Mouse (Mus musculus) macrophage (primary cell): ENCODE results near the gene Nr1h2. TPM values are rescaled to one million over a fixed set of nuclear protein-coding genes. Genes with fewer than 3 reads are reported as not detected.

Experiments
- H3K27ac ChIP-seq: fragments of 350-480 bp; formaldehyde crosslinking; 2 replicates; pipeline ENCODE4 v1.9.0; 2021
- H3K36me3 ChIP-seq: fragments of 350-480 bp; formaldehyde crosslinking; 2 replicates; pipeline ENCODE4 v1.9.0; 2021; ENCODE audit errors: inconsistent target
- H3K4me3 ChIP-seq: fragments of 350-480 bp; formaldehyde crosslinking; 2 replicates; pipeline ENCODE4 v1.9.0; 2021; ENCODE audit errors: inconsistent target
- H3K79me2 ChIP-seq: fragments of 350-480 bp; formaldehyde crosslinking; 2 replicates; pipeline ENCODE4 v1.9.0; 2021; ENCODE audit errors: inconsistent target
- WGBS: methylation state at CpG from one replicate; pipeline ENCODE4 v1.1.7; 2026; ENCODE audit warnings: inconsistent platforms; ENCODE audit not compliant: missing documents; 5-methylcytosine and 5-hydroxymethylcytosine counted together
- polyA plus RNA-seq: library from polyadenylated mRNA; stranded (reverse); fragments of 250-400 nt; gene quantifications from 3 replicates; pipeline ENCODE4 v1.2.4, GENCODE M21; 2018; ENCODE audit warnings: inconsistent platforms
- total RNA-seq, 78 experiments: library from RNA; depleted of rRNA; stranded (reverse); fragments of 250-400 nt; gene quantifications; 1 replicate in 9 of 78; 2 replicates in 24 of 78; 3 replicates in 43 of 78; 4 replicates in 2 of 78; pipeline ENCODE4 v1.2.4; 2018; ENCODE audit warnings: inconsistent platforms in 56 of 78

Gene Nr1h2
- 100 to 1,000 TPM; 150 to 274 (median 199) TPM for total RNA-seq (2018; cell fraction: chromatin; rRNA removed)
- total RNA-seq (2018; cell fraction: cytosol; rRNA removed): 10 to 100 TPM; 48.8 to 88.2 (median 70.0) TPM
- 100 to 1,000 TPM in 25 of 26 experiments, 10 to 100 TPM in 1; 97.0 to 180 (median 139) TPM for total RNA-seq (2018; cell fraction: nucleus; rRNA removed)
- 55.3 to 86.2 TPM (median 57.8 TPM) in 3 replicates for polyA plus RNA-seq

- peaks cover 16% of the 10 kb centered on the region for H3K79me2 ChIP-seq
- peaks cover 22% of the 10 kb centered on the region for H3K36me3 ChIP-seq
- WGBS: under 1% methylated on average over 22 of the region's 22 CpGs
- H3K4me3 ChIP-seq: peak within 1 kb of the TSS; percentile 76
- H3K27ac ChIP-seq: peak within 1 kb of the TSS; percentile 81
Measured at GRCm38 (mm10) chr7:44553826-44554225, at the start of gene Nr1h2. TSS of gene Nr1h2 (minus strand) at chr7:44553951.

DNA sequence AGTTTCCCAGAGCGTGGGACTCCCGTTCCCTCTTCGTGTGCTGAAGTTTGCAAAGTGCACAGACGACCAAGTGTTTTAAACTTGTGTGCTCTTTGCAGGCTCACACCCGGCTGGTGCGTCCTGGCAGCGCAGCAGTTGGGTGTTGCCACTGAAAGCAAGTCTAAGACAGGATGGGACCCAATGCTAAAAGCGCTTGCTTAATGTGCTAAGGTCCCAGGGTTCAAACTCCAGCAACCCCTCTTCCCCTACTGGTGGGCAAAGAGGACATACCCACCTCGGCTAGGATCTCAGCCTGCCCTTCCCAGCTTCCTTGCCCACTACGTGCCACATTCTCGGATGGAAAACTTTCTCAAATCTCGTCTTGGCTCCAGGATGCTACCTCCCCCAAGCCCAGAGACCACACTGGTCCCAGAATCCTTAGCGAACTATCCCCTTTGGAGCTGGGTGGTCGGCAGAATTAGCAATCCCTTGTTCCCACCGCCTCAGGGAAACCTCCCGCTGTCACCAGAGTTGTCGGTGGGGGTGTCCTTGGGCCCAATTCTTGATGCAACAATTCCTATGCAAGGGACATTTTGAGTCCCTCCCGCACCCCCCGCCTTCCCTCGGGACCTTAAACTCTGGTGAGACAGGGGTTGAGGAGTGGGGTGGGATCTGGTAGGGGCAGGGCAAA is 49.6 kb upstream of the Nr1h2 start:
- 6% methylated on average over 20 of the region's 20 CpGs for WGBS
- no peak overlapping the region for H3K4me3 ChIP-seq
- H3K27ac ChIP-seq: no peak overlapping the region
- no peaks in the 10 kb centered on the region for H3K79me2 ChIP-seq
- H3K36me3 ChIP-seq: no peaks in the 10 kb centered on the region

DNA sequence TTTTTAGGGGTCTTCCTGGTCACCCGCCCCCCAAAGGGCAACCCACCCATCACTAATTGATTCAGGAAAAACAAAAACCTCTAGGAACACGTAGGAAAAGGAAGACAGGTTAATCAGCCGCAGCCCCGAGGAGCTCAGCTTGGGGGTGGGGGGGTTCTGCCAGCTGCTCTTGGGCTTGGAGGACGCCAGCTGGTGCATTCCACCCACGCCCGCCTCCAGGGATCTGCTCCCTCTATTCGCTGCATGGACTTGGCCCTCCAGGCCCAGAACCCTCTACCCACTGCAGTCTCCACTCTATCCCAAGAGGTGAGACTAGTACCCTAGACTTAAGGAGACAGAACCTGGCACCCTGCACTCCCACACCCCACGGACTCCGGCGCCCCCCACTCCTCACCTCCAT is 48.7 kb upstream of the Nr1h2 start:
- no peaks in the 10 kb centered on the region for H3K79me2 ChIP-seq
- H3K27ac ChIP-seq: no peak overlapping the region
- 12% methylated on average over 11 of the region's 11 CpGs for WGBS
- no peak overlapping the region for H3K4me3 ChIP-seq
- H3K36me3 ChIP-seq: no peaks in the 10 kb centered on the region

GRCm38 (mm10) chr7:44601646-44602045 is 47.9 kb upstream of the Nr1h2 start:
- Histone ChIP-seq H3K4me3 (no peak overlapping the region), H3K27ac (no peak overlapping the region), H3K36me3 (no peaks in the 10 kb centered on the region), H3K79me2 (no peaks in the 10 kb centered on the region)
- WGBS: 15% methylated on average over 19 of the region's 19 CpGs

DNA sequence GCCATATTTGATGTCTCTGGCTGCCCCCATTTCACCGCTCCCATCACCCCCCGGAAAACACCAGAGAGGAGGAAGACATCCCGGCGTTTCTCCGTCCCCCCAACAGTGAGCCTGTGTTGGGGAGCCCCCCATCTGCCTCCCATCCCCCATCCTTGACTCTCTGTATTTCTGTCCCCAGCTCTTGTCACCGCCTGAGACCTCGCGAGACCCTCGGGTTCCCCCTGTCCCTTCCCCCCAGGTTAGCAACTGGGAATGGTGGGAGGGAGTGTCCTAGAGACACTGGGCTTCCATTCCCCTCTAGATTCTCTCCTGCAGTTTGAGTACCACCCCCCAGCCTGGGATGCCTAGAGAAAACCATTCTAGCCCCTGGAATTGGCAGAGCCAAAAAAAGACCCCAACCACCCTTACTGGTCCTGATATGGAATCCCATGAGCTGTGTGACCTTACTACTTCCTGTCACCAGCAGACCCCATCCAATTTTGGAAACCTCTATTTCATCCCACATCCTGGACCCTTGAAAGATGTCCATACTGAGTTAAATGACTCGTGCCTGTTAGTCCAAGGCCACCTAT is 47.0 kb upstream of the Nr1h2 start:
- Histone ChIP-seq H3K4me3 (no peak overlapping the region), H3K36me3 (no peaks in the 10 kb centered on the region), H3K79me2 (no peaks in the 10 kb centered on the region), H3K27ac (no peak overlapping the region)
- WGBS: 75% methylated on average over 10 of the region's 10 CpGs

- Histone ChIP-seq H3K27ac (no peak overlapping the region), H3K36me3 (no peaks in the 10 kb centered on the region), H3K4me3 (no peak overlapping the region), H3K79me2 (no peaks in the 10 kb centered on the region)
- 76% methylated on average over 12 of the region's 12 CpGs for WGBS
Measured at GRCm38 (mm10) chr7:44598336-44598735, 44.6 kb upstream of the Nr1h2 start.

DNA sequence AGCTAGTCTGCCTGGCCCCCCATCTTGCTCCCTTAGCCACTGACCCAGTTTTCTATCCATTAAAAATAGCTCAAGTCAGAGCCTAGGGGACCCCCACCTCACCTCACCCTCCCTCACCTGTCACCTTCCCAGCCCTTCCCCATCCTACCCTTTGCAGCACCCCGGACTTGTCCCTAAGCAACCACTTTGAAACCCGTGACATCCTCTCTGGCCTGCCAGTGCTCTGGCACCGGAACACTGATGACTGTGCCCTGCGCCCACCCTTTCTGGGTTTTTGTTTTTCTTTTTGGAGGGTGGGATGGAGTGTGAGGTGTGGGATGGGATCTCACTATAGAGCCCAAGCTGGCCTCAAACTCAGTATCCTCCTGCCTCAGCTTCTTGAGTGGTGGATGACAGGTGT is 43.9 kb upstream of the Nr1h2 start:
- 92% methylated on average over 4 of the region's 4 CpGs for WGBS

DNA sequence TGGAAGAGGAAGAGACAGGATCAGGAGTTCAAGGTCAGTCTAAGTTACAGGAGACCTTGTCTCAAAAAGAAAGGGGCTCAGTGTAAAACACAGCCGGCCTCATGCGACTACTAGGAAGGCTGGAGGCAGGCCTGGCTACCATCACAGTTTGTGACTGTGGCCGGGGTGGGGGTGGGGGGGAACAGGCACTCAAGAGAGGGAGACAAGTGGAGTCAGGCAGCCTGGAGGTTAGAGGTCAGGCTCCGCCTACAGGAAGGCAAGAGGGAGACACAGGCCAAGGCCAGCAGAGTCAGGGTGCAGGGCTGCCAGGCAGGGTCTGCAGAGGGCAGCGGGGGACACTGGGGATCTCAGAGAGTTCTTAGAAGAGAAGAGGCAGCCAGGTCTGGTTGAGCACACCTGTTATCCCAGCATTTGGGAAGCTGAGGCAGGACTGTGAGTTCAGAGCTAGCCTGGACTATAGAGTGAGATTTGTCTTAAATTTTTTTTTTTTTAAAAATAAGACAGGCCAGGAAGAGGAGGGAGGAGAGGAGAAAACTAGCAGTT is 43.3 kb upstream of the Nr1h2 start:
- Histone ChIP-seq H3K36me3 (no peaks in the 10 kb centered on the region), H3K4me3 (no peak overlapping the region), H3K27ac (no peak overlapping the region), H3K79me2 (no peaks in the 10 kb centered on the region)
- 69% methylated on average over 5 of the region's 5 CpGs for WGBS

More for the DNA sequence above, 43.9 kb upstream of the Nr1h2 start:
- Histone ChIP-seq H3K27ac (no peak overlapping the region), H3K36me3 (no peaks in the 10 kb centered on the region), H3K4me3 (no peak overlapping the region), H3K79me2 (no peaks in the 10 kb centered on the region)

GRCm38 (mm10) chr7:44596051-44596450 is 42.3 kb upstream of the Nr1h2 start:
- Histone ChIP-seq H3K4me3 (no peak overlapping the region), H3K27ac (no peak overlapping the region), H3K79me2 (no peaks in the 10 kb centered on the region), H3K36me3 (no peaks in the 10 kb centered on the region)
- whole genome bisulfite sequencing: 88% methylated on average over 3 of the region's 6 CpGs

GRCm38 (mm10) chr7:44595131-44595561 is 41.4 kb upstream of the Nr1h2 start:
- WGBS: 93% methylated on average over 20 of the region's 20 CpGs
- H3K4me3 ChIP-seq: no peak overlapping the region

GRCm38 (mm10) chr7:44594291-44594690 is 40.5 kb upstream of the Nr1h2 start:
- WGBS: 75% methylated on average over 6 of the region's 6 CpGs
- H3K36me3 ChIP-seq: no peaks in the 10 kb centered on the region
- H3K79me2 ChIP-seq: no peaks in the 10 kb centered on the region
- no peak overlapping the region for H3K4me3 ChIP-seq
- H3K27ac ChIP-seq: no peak overlapping the region

More at GRCm38 (mm10) chr7:44595131-44595561, 41.4 kb upstream of the Nr1h2 start:
- Histone ChIP-seq H3K36me3 (no peaks in the 10 kb centered on the region), H3K79me2 (no peaks in the 10 kb centered on the region), H3K27ac (no peak overlapping the region)

DNA sequence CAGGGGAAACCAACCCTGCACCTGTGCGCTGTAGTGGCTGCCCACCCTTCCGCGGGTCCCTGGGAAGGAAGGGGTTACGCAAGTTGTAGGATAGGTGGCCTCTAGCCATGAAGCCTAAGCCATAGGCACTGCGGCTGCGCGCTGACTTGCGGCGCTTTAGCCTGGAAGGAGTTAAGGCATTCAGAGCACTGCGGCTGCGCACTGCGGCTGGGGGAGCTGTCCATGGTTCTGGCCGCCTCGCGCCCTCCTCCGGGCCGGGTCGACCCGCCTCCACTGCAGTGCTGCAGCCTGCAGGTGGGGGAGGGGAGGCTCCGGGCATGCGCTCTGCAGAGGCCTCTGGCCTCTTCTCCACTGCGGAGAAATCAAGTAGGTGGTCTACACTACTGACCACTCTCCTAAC is 40.0 kb upstream of the Nr1h2 start:
- 3% methylated on average over 22 of the region's 22 CpGs for WGBS
- H3K27ac ChIP-seq: no peak overlapping the region
- H3K4me3 ChIP-seq: no peak overlapping the region
- H3K79me2 ChIP-seq: no peaks in the 10 kb centered on the region
- H3K36me3 ChIP-seq: no peaks in the 10 kb centered on the region

DNA sequence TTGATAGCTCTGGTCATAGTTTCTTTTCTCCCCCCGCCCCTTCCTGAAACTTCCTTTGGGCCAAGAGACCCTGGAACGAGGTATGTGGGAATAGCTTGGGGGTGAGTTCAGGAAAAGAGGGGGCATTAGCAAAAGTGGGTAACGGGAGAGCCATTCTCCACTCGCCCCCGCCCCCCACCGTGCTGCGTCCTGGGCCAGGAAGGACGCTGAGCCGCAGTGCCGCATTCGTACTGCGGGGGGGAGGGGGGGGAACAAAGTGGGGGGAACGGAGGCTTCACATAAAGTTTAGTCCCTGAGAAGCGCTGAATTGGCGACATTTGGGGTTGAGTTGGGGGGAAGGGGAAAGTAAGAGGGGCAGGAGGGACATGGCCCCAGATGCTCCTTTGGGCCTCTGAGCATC is 39.3 kb upstream of the Nr1h2 start:
- Histone ChIP-seq H3K79me2 (no peaks in the 10 kb centered on the region), H3K36me3 (no peaks in the 10 kb centered on the region), H3K27ac (no peak overlapping the region), H3K4me3 (no peak overlapping the region)
- 3% methylated on average over 15 of the region's 15 CpGs for WGBS

GRCm38 (mm10) chr7:44591348-44592116 is 37.8 kb upstream of the Nr1h2 start:
- Histone ChIP-seq H3K36me3 (no peaks in the 10 kb centered on the region), H3K27ac (no peak overlapping the region), H3K79me2 (no peaks in the 10 kb centered on the region), H3K4me3 (no peak overlapping the region)
- WGBS: 5% methylated on average over 52 of the region's 60 CpGs
